Mouse (Mus musculus): ENCODE data around the gene Filip1.

Gene Filip1

DNA sequence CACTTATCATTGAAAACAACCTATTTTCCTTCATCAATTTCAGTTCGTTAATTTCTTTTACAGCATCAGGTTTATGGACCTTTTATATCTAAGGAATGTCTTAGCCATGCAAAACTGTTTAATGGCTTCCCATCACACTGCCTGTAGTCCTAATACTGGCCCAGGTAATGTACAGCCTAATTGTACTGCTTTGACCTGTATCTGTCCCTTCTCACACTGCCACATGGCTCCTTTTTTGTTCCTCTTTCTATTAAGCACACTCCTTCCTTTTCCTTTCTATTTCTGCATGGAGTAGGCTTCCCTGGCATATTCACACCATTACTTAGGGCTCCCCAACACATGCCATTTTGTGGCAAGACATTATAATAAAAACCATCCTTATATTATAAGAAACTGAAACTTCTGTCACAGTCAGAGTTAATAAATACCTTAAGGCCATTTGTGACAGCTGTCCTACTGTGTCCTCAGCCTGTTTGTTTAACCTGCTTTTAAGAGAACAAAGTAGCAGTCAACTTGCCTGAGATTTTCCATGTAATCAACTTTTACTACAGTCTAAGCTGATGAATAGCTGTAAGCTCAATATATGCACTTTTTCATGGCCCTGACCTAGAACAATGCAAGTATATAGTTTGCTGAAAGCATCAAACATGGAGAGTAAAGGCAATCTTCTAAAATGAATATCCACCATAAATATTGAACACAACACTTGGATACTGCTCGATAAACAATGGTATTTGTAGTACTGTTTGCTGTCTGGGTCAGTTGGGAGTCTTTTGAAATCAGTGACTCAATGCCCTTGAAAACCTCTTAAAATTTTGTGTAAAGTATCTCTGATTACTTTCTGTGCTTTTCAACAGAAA is 227.5 kb downstream of the Filip1 start:
- DNase-seq (ENCODE audit: extremely low read depth, low read depth, low spot score): no peak

DNA sequence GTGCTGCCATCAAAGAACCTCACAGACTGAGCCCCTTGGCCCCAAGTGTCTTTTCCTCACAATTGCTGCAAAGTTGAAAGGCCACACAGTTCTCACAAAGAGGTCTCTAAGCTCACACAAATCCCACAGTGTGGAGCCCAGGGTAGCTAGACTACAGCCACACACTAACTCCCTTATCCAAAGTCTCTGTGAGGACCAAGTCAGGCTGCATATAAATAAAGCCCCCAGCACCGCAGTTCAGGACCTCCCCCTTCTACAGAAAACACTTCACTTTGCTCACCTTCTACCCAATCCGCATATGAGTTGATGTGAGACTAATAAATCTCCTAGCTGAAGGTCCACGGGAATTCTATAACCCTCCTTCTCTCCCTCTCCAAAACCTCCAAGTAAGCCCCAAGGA is 228.2 kb downstream of the Filip1 start:
- DNase-seq (ENCODE audit: extremely low read depth, low read depth, low spot score): no peak

DNA sequence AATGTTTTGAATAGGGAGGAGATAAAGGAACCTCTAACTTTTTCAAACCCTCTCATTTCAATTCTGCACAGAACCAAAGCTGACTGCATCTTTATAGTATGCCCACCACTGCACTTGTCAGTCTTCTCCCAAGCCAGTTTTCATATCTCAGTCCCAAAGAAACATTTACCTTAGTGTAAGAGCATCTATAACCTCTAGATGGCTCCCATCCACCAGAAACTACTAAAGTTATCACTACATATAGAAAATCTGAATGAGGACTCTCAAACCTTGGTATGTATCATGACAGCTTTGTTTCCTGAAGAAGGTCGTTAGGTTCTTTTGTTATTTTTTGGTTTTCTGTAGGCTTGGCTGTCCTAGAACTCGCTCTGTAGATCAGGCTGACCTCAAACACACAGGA is 233.3 kb downstream of the Filip1 start:
- no peak for DNase-seq (ENCODE audit: extremely low read depth, low read depth, low spot score)

DNA sequence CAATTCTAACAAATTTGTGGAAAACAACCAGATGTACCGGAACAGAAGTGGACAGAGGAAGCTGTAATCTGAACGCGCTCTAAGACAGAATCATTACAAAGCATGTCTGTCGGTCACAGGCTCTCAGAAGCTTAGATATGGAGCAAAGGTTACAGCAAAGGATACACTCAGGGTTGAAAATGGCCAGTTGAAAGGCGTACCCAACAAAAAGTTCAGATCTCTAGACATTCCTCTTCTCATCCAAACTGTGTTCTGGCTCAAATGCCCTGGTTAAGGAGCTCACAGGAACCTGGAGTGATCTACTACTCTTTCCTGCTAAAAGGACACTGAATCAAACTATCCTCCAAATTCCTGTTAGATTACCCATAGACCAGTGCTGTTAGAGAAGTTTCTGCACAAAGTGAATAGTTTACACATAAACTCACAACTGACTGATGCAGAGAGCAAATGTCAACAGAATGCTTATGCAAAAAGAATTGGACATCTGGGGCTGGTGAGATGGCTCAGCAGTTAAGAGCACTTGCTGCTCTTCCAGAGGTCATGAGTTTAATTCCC is 245.6 kb downstream of the Filip1 start:
- DNase-seq (ENCODE audit: extremely low read depth, low read depth, low spot score): no peak

DNA sequence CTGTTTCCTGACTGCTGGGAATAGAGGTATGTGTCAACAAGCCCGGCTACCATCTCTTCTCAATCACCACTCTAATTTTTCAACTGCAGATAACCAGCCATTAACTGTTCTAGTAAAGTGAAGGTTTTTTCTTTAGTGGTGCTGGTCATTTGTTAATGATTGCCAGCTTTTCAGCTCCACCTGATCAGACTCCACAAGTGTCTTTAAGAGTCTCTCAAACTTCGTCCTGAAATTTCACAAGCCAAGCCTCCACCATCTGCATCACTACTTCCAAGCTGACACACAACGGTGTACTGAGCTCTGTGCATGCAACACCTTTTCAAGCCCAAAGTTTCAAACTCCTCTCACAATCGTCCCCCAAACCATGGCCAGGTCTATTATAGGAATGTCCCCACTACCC is 247.3 kb downstream of the Filip1 start:
- no peak for DNase-seq (ENCODE audit: extremely low read depth, low read depth, low spot score)
